Mouse (Mus musculus) liver, adult 10 weeks (tissue): ENCODE data around the gene Gm10999. TPM values are rescaled to one million over a fixed set of nuclear protein-coding genes. Genes with fewer than 3 reads are reported as not detected.

Experiments
- polyA plus RNA-seq: library from polyadenylated mRNA; stranded (reverse); fragments of 350-450 nt; fragmentation: Illumina TruSeq; extraction: RNeasy Lipid Tissue Mini Kit (QIAGEN cat#74804); gene quantifications from one replicate; pipeline ENCODE4 v1.2.3, GENCODE M21; 2014; ENCODE audit warnings: low read depth, low replicate concordance

Gene Gm10999
- polyA plus RNA-seq: not detected

GRCm38 (mm10) chr8:129131561-129131960 is at the start of gene Gm10999:
Gene Gm10999, minus strand, starts transcription at chr8:129131661.

Other genes starting within 250 kb of the Gm10999 start
- not detected for gene Ccdc7a, start 66.1 kb downstream of the Gm10999 start, polyA plus RNA-seq
- gene Ccdc7b, start 64.5 kb downstream of the Gm10999 start, polyA plus RNA-seq: 0.64 TPM
- gene 2610044O15Rik8, start 102.7 kb upstream of the Gm10999 start, polyA plus RNA-seq: 22.5 TPM